Mouse (Mus musculus): ENCODE results near the gene Aph1a.
"Not testable (repeated sequence)": the region's sequence is repeated elsewhere in the genome, so short reads cannot be mapped to it uniquely, and the experiment has no call there.

- TF ChIP-seq CTCF (IDR thresholded peaks at IDR 0.05; ENCODE audit: extremely low read depth, insufficient read depth, insufficient read length, insufficient replicate concordance); POLR2A (IDR thresholded peaks at IDR 0.05; ENCODE audit: low read depth, low read length): not testable (repeated sequence)
Measured at GRCm38 (mm10) chr3:95920532-95920931, 26.8 kb downstream of the Aph1a start.
